Mouse (Mus musculus) brain, embryonic 14.5 days (tissue): Measurements from ENCODE around the gene Tmem117. TPM values are rescaled to one million over a fixed set of nuclear protein-coding genes. Genes with fewer than 3 reads are reported as not detected.

Experiments
- DNase-seq: peaks from one replicate; pipeline ENCODE4 v3.0.0-alpha.2; 2011; ENCODE audit warnings: low read depth
- CTCF ChIP-seq: fragments of 200-500 bp; IDR thresholded peaks from 2 replicates; pipeline ENCODE4 v1.5.1; 2012; ENCODE audit warnings: inconsistent platforms, mild to moderate bottlenecking, moderate library complexity, borderline replicate concordance; ENCODE audit not compliant: insufficient read depth, insufficient read length; ENCODE audit errors: extremely low read depth
- POLR2A ChIP-seq: fragments of 200-500 bp; IDR thresholded peaks from 2 replicates; pipeline ENCODE4 v1.6.1; 2012; ENCODE audit warnings: mild to moderate bottlenecking, inconsistent platforms, borderline replicate concordance; ENCODE audit not compliant: poor library complexity, insufficient read depth, insufficient read length, severe bottlenecking; ENCODE audit errors: extremely low read depth
- polyA plus RNA-seq: library from polyadenylated mRNA; depleted of rRNA; stranded (reverse); fragments of >200 nt; gene quantifications from 2 replicates; pipeline ENCODE4 v1.2.3, GENCODE M21; 2012

Tmem117 gene
- polyA plus RNA-seq, 1 experiment: 2.8 TPM

- no peak for TF ChIP-seq CTCF
- TF ChIP-seq POLR2A: no peak
- DNase-seq: peak; percentile 76
Measured at GRCm38 (mm10) chr15:94651350-94651749, 22.3 kb downstream of the Tmem117 start.

GRCm38 (mm10) chr15:94651969-94652842 is 23.2 kb downstream of the Tmem117 start:
- peak; percentile 85 for DNase-seq
- TF ChIP-seq POLR2A (no peak), CTCF (no peak)

- peak; percentile 51 for DNase-seq
- TF ChIP-seq POLR2A (no peak), CTCF (no peak)
Measured at GRCm38 (mm10) chr15:94652843-94653206, 23.8 kb downstream of the Tmem117 start.

DNA sequence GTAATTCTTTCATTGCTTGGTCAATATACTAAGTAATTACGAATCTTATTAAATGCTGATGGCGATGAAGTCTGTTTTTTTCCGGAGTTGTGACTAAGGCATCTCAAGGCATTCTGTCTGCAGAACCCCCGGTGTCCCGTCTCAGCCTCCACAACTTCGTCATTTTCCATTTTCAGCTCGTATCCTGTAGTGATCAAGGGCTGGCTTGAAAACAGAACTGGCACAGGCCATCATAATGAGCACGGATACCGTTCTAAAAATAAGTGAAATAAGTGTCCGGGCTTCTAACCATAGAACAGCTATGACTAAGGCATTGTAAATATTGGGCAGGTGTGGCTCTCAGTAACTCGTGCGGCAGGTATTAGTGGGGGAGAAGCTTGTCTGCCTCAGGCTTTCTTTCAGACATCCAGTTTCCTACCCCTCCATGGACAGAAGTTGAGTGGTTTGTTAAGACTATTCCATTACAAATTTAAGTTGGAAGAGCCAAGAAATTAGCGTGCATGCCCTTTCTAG is 26.8 kb downstream of the Tmem117 start:
- DNase-seq: no peak

DNA sequence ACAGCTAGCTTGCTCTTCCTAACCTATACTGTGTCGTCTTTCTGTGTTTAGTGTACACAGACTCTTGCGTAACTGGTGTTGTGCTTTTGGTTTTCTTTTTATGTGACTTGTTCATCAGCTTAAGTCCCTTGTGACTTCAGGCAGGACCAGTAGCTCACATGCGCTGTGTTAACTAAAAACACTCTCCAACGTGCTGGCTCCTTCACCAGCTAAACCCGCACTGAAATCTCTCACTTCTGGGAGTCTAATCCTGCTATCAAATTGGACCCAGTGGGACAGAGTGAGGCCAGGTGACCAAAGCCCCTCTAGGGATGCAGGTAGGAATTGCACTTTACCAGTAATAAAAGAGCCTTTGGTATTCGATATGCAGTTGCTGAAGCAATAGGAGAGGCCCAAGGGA is 28.9 kb downstream of the Tmem117 start:
- DNase-seq: no peak
- no peak for TF ChIP-seq CTCF
- no peak for TF ChIP-seq POLR2A

More for the DNA sequence above, 26.8 kb downstream of the Tmem117 start:
- TF ChIP-seq CTCF (no peak), POLR2A (no peak)

- no peak for DNase-seq
- TF ChIP-seq CTCF (no peak), POLR2A (no peak)
Measured at GRCm38 (mm10) chr15:94658392-94659111, 29.5 kb downstream of the Tmem117 start.

DNA sequence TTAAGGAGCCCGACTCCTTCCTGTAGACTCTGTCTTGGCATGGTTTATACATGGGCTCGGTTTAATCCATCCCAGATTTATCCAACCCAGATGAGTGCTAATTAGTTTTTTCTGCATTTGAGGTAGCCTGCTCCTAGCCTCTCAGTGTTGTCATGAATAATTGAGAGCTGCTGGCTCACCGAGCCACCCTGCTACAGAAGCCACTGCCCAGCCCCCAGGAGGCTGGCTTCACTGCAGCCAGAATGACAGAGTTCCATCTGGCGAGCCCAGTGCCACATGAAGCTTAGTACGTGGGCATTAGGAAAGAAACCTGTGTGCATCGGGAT is 30.0 kb downstream of the Tmem117 start:
- DNase-seq: peak; percentile 81
- no peak for TF ChIP-seq CTCF
- TF ChIP-seq POLR2A: no peak

- no peak for TF ChIP-seq CTCF
- no peak for TF ChIP-seq POLR2A
Measured at GRCm38 (mm10) chr15:94660913-94661312, 31.9 kb downstream of the Tmem117 start.

DNA sequence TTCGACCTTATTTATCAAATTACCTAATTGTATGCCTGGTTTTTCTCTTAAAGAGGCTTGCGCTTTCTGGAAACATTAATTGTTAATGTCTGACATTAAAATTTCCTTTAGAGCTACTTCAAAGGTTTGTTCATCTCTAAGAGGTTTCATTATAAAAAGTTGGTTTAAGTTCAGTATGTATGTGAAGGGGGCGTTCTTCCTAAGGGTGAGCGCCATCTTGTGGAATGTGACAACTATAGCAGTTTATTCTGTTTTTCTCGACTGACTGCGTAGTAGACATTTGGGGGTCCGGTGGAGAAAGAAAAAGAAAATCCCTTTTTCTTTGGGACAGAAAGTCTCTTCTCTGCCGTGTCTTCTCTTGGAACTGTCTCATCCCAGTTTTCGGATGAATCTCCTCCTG is 32.4 kb downstream of the Tmem117 start:
- peak; percentile 85 for DNase-seq
- TF ChIP-seq POLR2A: no peak
- peak; percentile 57; the same call in 1 of the 2 replicates for TF ChIP-seq CTCF

More at GRCm38 (mm10) chr15:94660913-94661312, 31.9 kb downstream of the Tmem117 start:
- DNase-seq: no peak

GRCm38 (mm10) chr15:94664612-94665011 is 35.6 kb downstream of the Tmem117 start:
- TF ChIP-seq CTCF (no peak), POLR2A (no peak)
- DNase-seq: no peak

- TF ChIP-seq POLR2A: no peak
- TF ChIP-seq CTCF: no peak
- no peak for DNase-seq
Measured at GRCm38 (mm10) chr15:94681135-94681534, 52.1 kb downstream of the Tmem117 start.
